Mouse (Mus musculus): ENCODE results near the gene Slc16a9.

GRCm38 (mm10) chr10:70230352-70230751 lies 14.5 kb upstream of the Slc16a9 start:
- TF ChIP-seq CTCF (IDR thresholded peaks at IDR 0.05; ENCODE audit: borderline replicate concordance, insufficient read depth, low read depth, low read length) (no peak), POLR2A (IDR thresholded peaks at IDR 0.05; ENCODE audit: borderline replicate concordance, insufficient read depth, low read length) (no peak)
